Mouse (Mus musculus) midbrain, embryonic 10.5 days (tissue): ENCODE measurements around the gene Neurl1a. TPM values are rescaled to one million over a fixed set of nuclear protein-coding genes. Genes with fewer than 3 reads are reported as not detected.

Experiments used
- DNase-seq: peaks from one replicate; pipeline ENCODE4 v3.0.0-alpha.2; 2017; ENCODE audit warnings: low spot score
- H3K27ac ChIP-seq: fragments of 300-500 bp; sonication (generic); replicated peaks from 2 replicates; pipeline ENCODE4 v1.5.1; 2016; ENCODE audit warnings: mild to moderate bottlenecking
- H3K27me3 ChIP-seq: fragments of 300-500 bp; sonication (generic); 2 replicates; pipeline ENCODE4 v1.6.1; 2016; ENCODE audit warnings: low read depth, mild to moderate bottlenecking; ENCODE audit not compliant: poor library complexity, severe bottlenecking
- H3K36me3 ChIP-seq: fragments of 300-500 bp; sonication (generic); 2 replicates; pipeline ENCODE4 v1.6.1; 2016; ENCODE audit warnings: mild to moderate bottlenecking, moderate library complexity
- H3K4me1 ChIP-seq: fragments of 300-500 bp; sonication (generic); 2 replicates; pipeline ENCODE4 v1.6.1; 2016
- H3K4me3 ChIP-seq: fragments of 300-500 bp; sonication (generic); 2 replicates; pipeline ENCODE4 v1.5.1; 2016; ENCODE audit warnings: mild to moderate bottlenecking, moderate library complexity
- H3K9me3 ChIP-seq: fragments of 300-500 bp; sonication (generic); replicated peaks from 2 replicates; pipeline ENCODE4 v1.6.1; 2016; ENCODE audit warnings: mild to moderate bottlenecking
- WGBS: fragments of 180-500 bp; shearing (Covaris S2); methylation state at CpG from one replicate; pipeline ENCODE4 v1.1.7; 2016; 5-methylcytosine and 5-hydroxymethylcytosine counted together
- polyA plus RNA-seq: library from polyadenylated mRNA; unstranded; fragments of >200 nt; fragmentation: Nextera tagmentation; extraction: Ambion mirVana; gene quantifications from 2 replicates; pipeline ENCODE4 v1.2.1, GENCODE M21; 2016

Gene Neurl1a
- polyA plus RNA-seq, 1 experiment from 2014 or later = 5.0 TPM

DNA sequence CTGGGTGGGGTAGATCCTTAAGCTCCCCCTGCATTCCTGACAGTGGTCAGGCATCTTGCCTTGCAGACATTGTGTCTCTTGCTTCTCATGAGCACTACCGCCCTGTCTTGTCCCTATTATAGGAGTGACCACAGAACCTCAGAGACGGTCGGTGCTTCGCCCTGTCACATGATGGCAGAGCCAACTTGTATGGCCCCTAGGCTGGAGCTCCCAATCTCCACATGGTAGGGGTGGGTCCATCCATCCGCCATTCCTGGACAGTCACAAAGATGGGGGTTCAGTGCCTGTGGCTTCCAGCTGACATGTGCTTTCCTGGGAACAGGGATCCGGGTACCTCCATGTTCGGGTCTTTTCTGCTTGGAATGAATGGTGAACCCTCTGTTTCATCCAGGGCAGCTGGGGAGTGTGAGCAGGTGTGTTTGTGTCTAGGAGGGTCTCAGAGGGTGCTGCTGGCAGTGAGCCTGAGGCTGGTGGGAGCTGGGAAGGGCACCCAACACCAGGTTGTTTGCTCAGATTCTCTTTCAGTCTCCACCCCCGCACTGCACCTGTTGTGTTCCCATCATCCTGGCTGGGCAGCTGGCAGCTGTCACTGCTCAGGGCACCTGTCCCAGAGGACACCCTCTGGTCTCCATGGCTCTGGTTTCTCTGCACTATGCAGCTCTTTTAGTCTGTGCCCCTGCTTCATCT is 43.7 kb downstream of the Neurl1a start:
- peaks cover 14% of the 10 kb centered on the region for H3K4me1 ChIP-seq
- 92% methylated on average over 8 of the region's 8 CpGs for WGBS
- no peak overlapping the region for H3K27ac ChIP-seq
- no peak overlapping the region for H3K4me3 ChIP-seq
- no peak for DNase-seq
- H3K27me3 ChIP-seq = no peaks in the 10 kb centered on the region
- H3K9me3 ChIP-seq = no peaks in the 10 kb centered on the region
- H3K36me3 ChIP-seq = no peaks in the 10 kb centered on the region

DNA sequence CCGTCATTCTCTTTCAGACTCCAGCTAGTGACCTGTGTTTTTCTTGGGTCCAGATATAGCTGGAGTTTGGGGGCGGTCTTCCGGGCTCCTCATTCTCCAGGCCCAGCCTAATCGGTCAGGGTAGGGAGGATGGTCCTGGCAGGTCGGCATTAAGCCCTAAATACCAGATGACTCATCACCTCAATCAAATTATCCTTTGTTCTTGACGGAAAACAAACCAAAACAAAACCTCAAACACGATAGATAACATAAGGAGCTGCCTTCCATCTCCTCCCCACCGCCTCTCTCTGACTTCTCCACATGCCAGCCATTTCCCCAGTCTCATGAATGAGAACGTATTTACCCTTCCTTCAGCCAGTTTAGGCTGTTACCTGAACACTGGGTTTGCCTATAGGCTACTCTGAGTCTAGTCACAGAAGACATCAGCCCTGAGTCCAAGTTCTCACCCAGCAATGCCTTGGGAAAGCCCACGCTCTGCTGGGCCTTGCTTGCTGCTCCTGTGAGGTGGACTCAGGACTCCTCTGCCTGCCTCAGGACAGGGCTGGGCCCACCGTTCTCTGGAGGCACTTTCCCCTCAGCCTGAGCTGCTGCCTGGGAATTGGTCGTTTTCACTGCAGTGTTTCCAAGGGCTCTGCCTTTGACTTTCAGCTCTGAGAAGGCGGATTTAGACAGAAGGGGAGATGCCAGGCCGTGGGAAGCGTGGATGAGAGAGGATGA is 44.4 kb downstream of the Neurl1a start:
- H3K27ac ChIP-seq = no peak overlapping the region
- H3K9me3 ChIP-seq = no peaks in the 10 kb centered on the region
- H3K36me3 ChIP-seq = no peaks in the 10 kb centered on the region
- H3K27me3 ChIP-seq = no peaks in the 10 kb centered on the region
- H3K4me3 ChIP-seq = no peak overlapping the region
- 81% methylated on average over 15 of the region's 15 CpGs for WGBS
- DNase-seq = no peak
- peaks cover 14% of the 10 kb centered on the region for H3K4me1 ChIP-seq

DNA sequence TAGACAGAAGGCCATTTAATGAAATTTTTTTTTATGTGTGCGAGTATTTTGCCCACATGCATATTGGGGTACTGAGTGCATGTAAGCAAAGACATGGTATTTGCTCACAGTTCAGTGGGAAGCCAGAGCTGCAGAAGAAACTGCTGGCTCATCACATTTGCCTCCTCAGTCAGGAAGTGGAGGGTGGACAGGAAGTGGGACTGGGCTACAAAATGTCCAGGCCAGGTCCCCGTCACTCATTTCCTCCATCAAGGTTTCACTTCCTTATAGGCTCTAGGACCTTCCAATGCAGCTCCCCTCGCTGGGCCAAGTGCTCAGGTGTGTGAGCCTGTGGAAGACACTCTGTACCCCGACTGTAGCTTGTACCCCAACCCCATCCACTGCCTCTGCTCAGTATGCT is 46.1 kb downstream of the Neurl1a start:
- WGBS = 78% methylated on average over 4 of the region's 4 CpGs
- no peak for DNase-seq
- Histone ChIP-seq H3K4me1 (peaks cover 30% of the 10 kb centered on the region), H3K27me3 (no peaks in the 10 kb centered on the region), H3K9me3 (no peaks in the 10 kb centered on the region), H3K27ac (no peak overlapping the region), H3K36me3 (no peaks in the 10 kb centered on the region), H3K4me3 (no peak overlapping the region)

GRCm38 (mm10) chr19:47225791-47226190 is 47.2 kb downstream of the Neurl1a start:
- peaks cover 34% of the 10 kb centered on the region for H3K4me1 ChIP-seq
- no peaks in the 10 kb centered on the region for H3K9me3 ChIP-seq
- H3K27ac ChIP-seq = no peak overlapping the region
- whole genome bisulfite sequencing = 87% methylated on average over 5 of the region's 5 CpGs
- H3K4me3 ChIP-seq = no peak overlapping the region
- H3K27me3 ChIP-seq = no peaks in the 10 kb centered on the region
- no peak for DNase-seq
- no peaks in the 10 kb centered on the region for H3K36me3 ChIP-seq

DNA sequence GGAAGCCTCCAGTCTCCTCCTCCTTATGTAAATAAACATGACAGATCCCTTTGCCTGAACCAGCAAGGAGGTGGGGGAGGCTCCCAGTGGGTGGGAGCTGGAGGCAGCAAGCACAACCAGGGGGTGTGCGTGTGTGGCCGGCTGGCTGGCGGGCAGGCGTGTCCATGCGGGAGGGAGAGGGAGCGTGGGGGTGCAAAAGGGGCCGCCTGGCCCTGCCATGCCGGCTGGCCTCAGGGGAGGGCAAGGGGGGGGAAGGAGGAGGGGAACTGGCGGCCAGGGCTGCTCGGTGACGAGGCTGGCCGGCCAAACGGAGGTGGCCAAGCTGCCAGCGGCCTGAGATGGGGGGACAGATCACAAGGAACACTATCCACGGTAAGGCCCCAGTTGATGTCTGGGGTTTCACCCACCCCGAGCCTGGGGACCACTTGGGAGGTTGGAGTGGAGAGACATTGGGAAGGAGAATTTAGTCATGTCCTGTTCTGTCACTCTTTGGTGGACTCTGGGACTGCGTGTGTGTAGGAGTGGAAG is 50.2 kb downstream of the Neurl1a start:
- no peaks in the 10 kb centered on the region for H3K9me3 ChIP-seq
- H3K36me3 ChIP-seq = no peaks in the 10 kb centered on the region
- H3K4me3 ChIP-seq = peak overlapping the region; percentile 48
- peak; percentile 56 for DNase-seq
- WGBS = 7% methylated on average over 17 of the region's 17 CpGs
- H3K27ac ChIP-seq = peak overlapping the region; percentile 77
- peaks cover 20% of the 10 kb centered on the region for H3K4me1 ChIP-seq
- H3K27me3 ChIP-seq = no peaks in the 10 kb centered on the region

GRCm38 (mm10) chr19:47229461-47229860 is 50.8 kb downstream of the Neurl1a start:
- H3K9me3 ChIP-seq = no peaks in the 10 kb centered on the region
- WGBS = 86% methylated on average over 5 of the region's 5 CpGs
- peaks cover 20% of the 10 kb centered on the region for H3K4me1 ChIP-seq
- H3K4me3 ChIP-seq = peak overlapping the region; percentile 48; the same call in 1 of the 2 replicates
- no peak for DNase-seq
- no peaks in the 10 kb centered on the region for H3K36me3 ChIP-seq
- no peaks in the 10 kb centered on the region for H3K27me3 ChIP-seq
- H3K27ac ChIP-seq = no peak overlapping the region

DNA sequence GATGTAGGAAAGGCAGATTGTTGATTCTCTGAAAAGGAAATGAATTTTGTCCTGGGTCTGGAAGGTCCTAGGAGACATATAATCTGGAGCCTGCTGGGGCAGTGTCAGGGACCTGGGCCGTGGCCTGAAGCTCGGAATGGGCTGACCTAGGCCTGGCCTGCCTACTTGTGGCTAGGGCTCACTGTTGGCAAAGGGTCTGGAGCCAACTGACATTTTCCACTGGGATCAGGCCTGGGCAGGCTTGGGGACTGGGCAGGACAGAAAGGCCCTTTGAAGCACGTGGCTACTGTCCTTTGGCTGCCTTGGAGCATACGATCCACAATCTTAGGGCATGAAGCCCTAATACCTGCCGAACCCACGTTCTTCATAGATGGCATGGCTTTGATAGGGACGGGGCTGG is 51.5 kb downstream of the Neurl1a start:
- Histone ChIP-seq H3K4me3 (no peak overlapping the region), H3K27me3 (no peaks in the 10 kb centered on the region), H3K9me3 (no peaks in the 10 kb centered on the region), H3K4me1 (peaks cover 20% of the 10 kb centered on the region), H3K27ac (no peak overlapping the region), H3K36me3 (no peaks in the 10 kb centered on the region)
- DNase-seq = no peak
- 88% methylated on average over 7 of the region's 7 CpGs for WGBS

- Histone ChIP-seq H3K4me3 (no peak overlapping the region), H3K4me1 (peaks cover 20% of the 10 kb centered on the region), H3K27ac (no peak overlapping the region), H3K27me3 (no peaks in the 10 kb centered on the region), H3K9me3 (no peaks in the 10 kb centered on the region), H3K36me3 (no peaks in the 10 kb centered on the region)
- DNase-seq = no peak
- WGBS = 91% methylated on average over 8 of the region's 8 CpGs
These were observed 52.1 kb downstream of the Neurl1a start for GRCm38 (mm10) chr19:47230682-47231081.

DNA sequence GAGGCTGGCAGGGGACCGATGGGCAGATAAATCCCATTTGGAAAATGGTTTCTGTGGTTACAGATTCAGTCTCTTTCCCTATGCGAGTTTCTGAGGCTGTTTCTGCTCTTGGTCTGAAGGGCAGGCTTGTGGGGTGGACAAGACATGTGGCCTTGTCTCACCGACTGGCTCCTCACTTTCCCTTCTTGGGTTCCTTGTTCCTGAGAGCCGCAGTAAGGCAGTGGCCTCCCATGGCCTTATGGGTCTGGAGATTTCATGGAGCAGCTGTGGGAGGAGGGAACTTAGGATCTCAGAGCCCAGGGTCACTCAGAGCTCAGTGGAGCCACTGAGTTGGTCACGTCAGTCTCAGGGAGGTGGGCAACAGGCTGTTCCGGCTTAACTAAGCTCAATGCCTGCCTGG is 52.8 kb downstream of the Neurl1a start:
- no peak overlapping the region for H3K27ac ChIP-seq
- 85% methylated on average over 6 of the region's 6 CpGs for WGBS
- no peaks in the 10 kb centered on the region for H3K27me3 ChIP-seq
- H3K9me3 ChIP-seq = no peaks in the 10 kb centered on the region
- DNase-seq = no peak
- H3K4me1 ChIP-seq = peaks cover 20% of the 10 kb centered on the region
- no peak overlapping the region for H3K4me3 ChIP-seq
- no peaks in the 10 kb centered on the region for H3K36me3 ChIP-seq

DNA sequence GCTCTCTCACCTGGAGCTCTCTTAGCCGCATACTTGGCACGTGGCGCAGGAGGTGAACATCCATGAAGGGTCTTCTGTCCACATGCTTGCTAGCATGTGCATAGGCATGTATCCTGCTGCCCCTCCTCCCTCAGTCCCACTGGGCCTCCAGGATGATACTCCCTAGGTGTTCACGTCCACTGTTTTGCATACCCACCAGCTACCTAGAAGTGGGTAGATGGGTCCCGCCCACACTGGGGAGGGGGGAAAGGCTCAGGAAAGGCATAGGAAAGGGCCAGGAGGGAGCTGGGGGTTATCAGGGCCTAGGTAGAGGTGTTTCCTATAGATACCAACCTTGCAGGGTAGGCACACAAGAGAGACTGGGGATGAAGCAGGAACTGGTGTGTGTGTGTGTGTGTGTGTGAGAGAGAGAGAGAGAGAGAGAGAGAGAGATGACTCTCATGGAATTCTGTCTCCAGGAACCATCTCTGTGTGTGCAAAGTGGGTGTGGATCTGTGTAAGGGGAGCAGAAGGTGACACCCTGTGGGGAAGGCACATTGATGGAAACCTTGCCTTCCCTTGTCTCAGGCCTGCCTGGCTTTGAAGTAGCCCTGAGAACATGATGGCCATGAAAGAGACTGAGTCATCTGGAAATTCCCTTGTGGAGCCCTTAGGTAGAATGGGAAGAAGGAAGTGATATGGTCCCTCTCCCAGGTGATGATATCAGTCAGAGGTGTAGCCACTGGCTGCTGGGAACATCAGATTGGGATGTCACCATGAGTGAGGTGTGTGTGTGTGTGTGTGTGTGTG is 53.7 kb downstream of the Neurl1a start:
- no peak overlapping the region for H3K4me3 ChIP-seq
- H3K27ac ChIP-seq = no peak overlapping the region
- 85% methylated on average over 5 of the region's 5 CpGs for WGBS
- DNase-seq = no peak
- peaks cover 20% of the 10 kb centered on the region for H3K4me1 ChIP-seq
- no peaks in the 10 kb centered on the region for H3K36me3 ChIP-seq
- no peaks in the 10 kb centered on the region for H3K27me3 ChIP-seq
- H3K9me3 ChIP-seq = no peaks in the 10 kb centered on the region

DNA sequence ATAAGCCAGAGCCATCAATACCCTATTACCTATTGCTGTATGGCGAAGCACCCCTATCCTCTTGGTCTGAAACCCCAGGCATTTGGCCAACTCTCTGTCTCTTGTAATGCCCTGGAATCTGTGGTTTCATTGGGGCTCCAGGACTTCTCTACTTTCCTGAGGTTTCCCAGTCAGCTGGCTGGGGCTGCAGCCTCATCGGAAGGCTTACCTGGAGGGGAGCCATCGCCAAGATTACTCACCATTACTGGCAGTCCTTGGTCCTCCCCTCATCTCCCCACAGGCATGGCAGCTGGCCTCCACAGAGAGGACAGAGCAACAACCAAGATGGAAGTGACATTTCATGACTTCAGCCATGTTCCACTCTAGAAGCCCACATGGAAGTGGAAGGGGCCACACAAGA is 54.5 kb downstream of the Neurl1a start:
- Histone ChIP-seq H3K4me1 (peaks cover 20% of the 10 kb centered on the region), H3K4me3 (no peak overlapping the region), H3K27me3 (0 out of 2 replicates have a peak, but pooled peaks cover under 1% of the 10 kb centered on the region), H3K36me3 (no peaks in the 10 kb centered on the region), H3K9me3 (no peaks in the 10 kb centered on the region), H3K27ac (no peak overlapping the region)
- 94% methylated on average over 3 of the region's 3 CpGs for WGBS
- DNase-seq = no peak

DNA sequence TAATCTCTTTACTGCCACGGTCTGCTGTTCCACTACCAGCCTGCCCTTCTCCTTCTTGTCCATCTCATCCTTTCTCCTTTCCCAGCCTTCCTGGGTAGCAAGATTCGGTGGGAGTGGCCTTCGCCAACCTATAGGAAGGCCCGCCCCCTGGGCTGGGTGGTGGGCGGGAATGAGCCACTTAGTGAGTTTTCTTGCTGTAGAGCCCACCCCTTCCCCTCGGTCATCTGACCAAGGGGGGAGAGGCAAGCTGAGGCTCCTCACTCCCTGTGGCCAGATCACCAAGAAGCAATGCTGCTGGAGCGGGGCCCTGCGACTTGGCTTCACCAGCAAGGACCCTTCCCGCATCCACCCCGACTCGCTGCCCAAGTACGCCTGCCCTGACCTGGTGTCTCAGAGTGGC is 61.5 kb downstream of the Neurl1a start:
- peaks cover 22% of the 10 kb centered on the region for H3K4me1 ChIP-seq
- peak overlapping the region; percentile 48 for H3K4me3 ChIP-seq
- WGBS = 24% methylated on average over 12 of the region's 12 CpGs
- H3K9me3 ChIP-seq = no peaks in the 10 kb centered on the region
- no peaks in the 10 kb centered on the region for H3K36me3 ChIP-seq
- DNase-seq = peak; percentile 54
- H3K27ac ChIP-seq = peak overlapping the region; percentile 57
- peaks cover 16% of the 10 kb centered on the region for H3K27me3 ChIP-seq
